Mouse (Mus musculus): ENCODE data around the gene Nlrp6. TPM values are rescaled to one million over a fixed set of nuclear protein-coding genes. Genes with fewer than 3 reads are reported as not detected.
"Not testable (repeated sequence)": the region's sequence is repeated elsewhere in the genome, so short reads cannot be mapped to it uniquely, and the experiment has no call there.

Nlrp6 gene
- polyA plus RNA-seq, 2 experiments = 2.6 to 6.3 TPM

DNA sequence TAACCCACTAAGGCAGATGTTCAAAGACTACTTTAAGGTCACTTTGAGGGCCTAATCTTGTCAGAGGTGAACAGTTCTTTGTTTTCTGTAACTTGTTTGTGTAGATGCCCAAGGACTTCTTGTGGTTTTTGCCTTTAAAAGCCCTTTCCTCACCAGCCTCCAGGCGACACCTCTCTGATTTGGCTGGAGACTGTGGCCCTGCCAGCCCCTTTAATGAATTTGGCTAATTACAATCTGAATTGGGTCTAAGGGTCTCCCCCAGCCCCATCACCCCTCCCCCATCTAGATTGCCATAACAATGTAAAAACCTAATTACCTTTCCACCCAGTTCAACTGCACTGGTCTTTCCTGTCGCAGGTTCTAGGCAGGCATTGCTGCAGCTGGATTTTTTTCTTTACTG lies 42.0 kb downstream of the Nlrp6 start:
- 69% methylated on average over 2 of the region's 2 CpGs for WGBS (ENCODE audit: insufficient replicate concordance)
- Histone ChIP-seq H3K27ac (no peak overlapping the region), H3K4me3 (ENCODE audit: insufficient read depth in 1 of 2, low read depth in 2 of 2, low read length in 2 of 2) (no peak overlapping the region), H3K9me3 (ENCODE audit: control insufficient read depth, low read length) (no peaks in the 10 kb centered on the region), H3K4me1 (replicated peaks; ENCODE audit: control insufficient read depth in 2 of 2, insufficient read depth in 2 of 2, low read length in 1 of 2) (peaks cover 0 to 3% of the 10 kb centered on the region in 2 experiments; a peak in 2 of 4 replicates), H3K4me2 (ENCODE audit: low read depth) (no peak overlapping the region), H3K27me3 (ENCODE audit: control insufficient read depth, insufficient read depth, low read length) (no peaks in the 10 kb centered on the region), H3K36me3 (replicated peaks; ENCODE audit: control insufficient read depth, insufficient read depth, low read depth) (no peaks in the 10 kb centered on the region), H3K9ac (replicated peaks) (no peak overlapping the region)
- TF ChIP-seq EP300 (IDR thresholded peaks at IDR 0.05; ENCODE audit: low read depth) = no peak
- no peak for TF ChIP-seq CTCF (IDR thresholded peaks at IDR 0.05; ENCODE audit: low read depth)
- DNase-seq (ENCODE audit: low read depth in 3 of 3, low spot score in 3 of 3) (no peak), ATAC-seq (ENCODE audit: insufficient read depth) (no peak)

DNA sequence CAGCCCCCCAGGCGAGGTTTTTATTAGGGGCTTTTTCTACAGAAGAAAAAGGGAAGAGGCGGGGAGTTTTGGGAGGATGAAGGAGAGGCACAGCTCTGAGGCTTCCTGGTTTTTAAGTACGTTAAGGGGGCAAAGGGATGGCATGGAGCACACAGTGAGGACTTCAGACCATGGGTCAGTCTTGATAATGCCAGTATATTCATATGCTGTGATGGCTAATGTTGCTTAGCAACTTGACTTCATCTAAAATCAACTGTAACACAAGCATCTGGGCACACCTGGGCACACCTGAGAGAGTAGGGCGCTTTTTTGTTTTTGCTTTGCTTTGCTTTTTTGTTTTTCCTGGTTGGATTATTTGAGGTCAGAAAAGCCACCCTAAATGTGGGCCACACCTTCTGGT lies 46.2 kb downstream of the Nlrp6 start, which contains the start of gene Ifitm1:
Gene Ifitm1 (plus strand): TSS at position 301 of the 400 bp plus-strand sequence.
- no peak within 1 kb of the TSS for H3K4me2 ChIP-seq (ENCODE audit: low read depth)
- H3K36me3 ChIP-seq (replicated peaks; ENCODE audit: control insufficient read depth, insufficient read depth, low read depth) = no peaks in the 10 kb centered on the region
- no peak within 1 kb of the TSS for H3K9ac ChIP-seq (replicated peaks)
- H3K27ac ChIP-seq = no peak within 1 kb of the TSS
- no peak within 1 kb of the TSS for H3K4me3 ChIP-seq (ENCODE audit: insufficient read depth in 1 of 2, low read depth in 2 of 2, low read length in 2 of 2)
- H3K27me3 ChIP-seq (ENCODE audit: control insufficient read depth, insufficient read depth, low read length) = no peaks in the 10 kb centered on the region
- H3K9me3 ChIP-seq (ENCODE audit: control insufficient read depth, low read length) = no peaks in the 10 kb centered on the region
- DNase-seq (ENCODE audit: low read depth in 3 of 3, low spot score in 3 of 3) (no peak), ATAC-seq (ENCODE audit: insufficient read depth) (no peak)
- WGBS (ENCODE audit: insufficient replicate concordance) = 54% methylated on average over 4 of the region's 4 CpGs
- TF ChIP-seq CTCF (IDR thresholded peaks at IDR 0.05; ENCODE audit: low read depth) (no peak), EP300 (IDR thresholded peaks at IDR 0.05; ENCODE audit: low read depth) (no peak)
- H3K4me1 ChIP-seq (replicated peaks; ENCODE audit: control insufficient read depth in 2 of 2, insufficient read depth in 2 of 2, low read length in 1 of 2) = peaks cover 0 to 22% of the 10 kb centered on the region in 2 experiments; a peak in 2 of 4 replicates

GRCm38 (mm10) chr7:140967862-140968591 lies 47.3 kb downstream of the Nlrp6 start:
- H3K4me3 ChIP-seq (ENCODE audit: insufficient read depth in 1 of 2, low read depth in 2 of 2, low read length in 2 of 2) = no peak overlapping the region
- no peak overlapping the region for H3K27ac ChIP-seq
- H3K36me3 ChIP-seq (replicated peaks; ENCODE audit: control insufficient read depth, insufficient read depth, low read depth) = no peaks in the 10 kb centered on the region
- no peak overlapping the region for H3K9ac ChIP-seq (replicated peaks)
- H3K27me3 ChIP-seq (ENCODE audit: control insufficient read depth, insufficient read depth, low read length) = no peaks in the 10 kb centered on the region
- H3K9me3 ChIP-seq (ENCODE audit: control insufficient read depth, low read length) = no peaks in the 10 kb centered on the region
- no peak for DNase-seq (ENCODE audit: low read depth in 3 of 3, low spot score in 3 of 3)
- no peak overlapping the region for H3K4me2 ChIP-seq (ENCODE audit: low read depth)
- WGBS (ENCODE audit: insufficient replicate concordance) = 16% methylated on average over 14 of the region's 14 CpGs
- ATAC-seq (ENCODE audit: insufficient read depth) = no peak
- peaks cover 0 to 22% of the 10 kb centered on the region in 2 experiments; a peak in 2 of 4 replicates for H3K4me1 ChIP-seq (replicated peaks; ENCODE audit: control insufficient read depth in 2 of 2, insufficient read depth in 2 of 2, low read length in 1 of 2)
- TF ChIP-seq CTCF (IDR thresholded peaks at IDR 0.05; ENCODE audit: low read depth) = no peak
- TF ChIP-seq EP300 (IDR thresholded peaks at IDR 0.05; ENCODE audit: low read depth) = no peak

- H3K4me1 ChIP-seq (replicated peaks; ENCODE audit: control insufficient read depth in 2 of 2, insufficient read depth in 2 of 2, low read length in 1 of 2) = peaks cover 0 to 22% of the 10 kb centered on the region in 2 experiments; a peak in 2 of 4 replicates
- not testable (repeated sequence) for H3K9me3 ChIP-seq (ENCODE audit: control insufficient read depth, low read length); DNase-seq (ENCODE audit: low read depth in 3 of 3, low spot score in 3 of 3); H3K27me3 ChIP-seq (ENCODE audit: control insufficient read depth, insufficient read depth, low read length); H3K4me3 ChIP-seq (ENCODE audit: insufficient read depth in 1 of 2, low read depth in 2 of 2, low read length in 2 of 2); H3K9ac ChIP-seq (replicated peaks); H3K36me3 ChIP-seq (replicated peaks; ENCODE audit: control insufficient read depth, insufficient read depth, low read depth); H3K27ac ChIP-seq; H3K4me2 ChIP-seq (ENCODE audit: low read depth); ATAC-seq (ENCODE audit: insufficient read depth)
- WGBS (ENCODE audit: insufficient replicate concordance) = 20% methylated on average over 3 of the region's 3 CpGs
Observed at GRCm38 (mm10) chr7:140968710-140969109, 48.0 kb downstream of the Nlrp6 start.

- peaks cover 0 to 26% of the 10 kb centered on the region in 2 experiments; a peak in 2 of 4 replicates for H3K4me1 ChIP-seq (replicated peaks; ENCODE audit: control insufficient read depth in 2 of 2, insufficient read depth in 2 of 2, low read length in 1 of 2)
- 37% methylated on average over 7 of the region's 7 CpGs for WGBS (ENCODE audit: insufficient replicate concordance)
- no peak overlapping the region for H3K4me3 ChIP-seq (ENCODE audit: insufficient read depth in 1 of 2, low read depth in 2 of 2, low read length in 2 of 2)
- DNase-seq (ENCODE audit: low read depth in 3 of 3, low spot score in 3 of 3) (no peak), ATAC-seq (ENCODE audit: insufficient read depth) (peak; percentile 13; the same call in 1 of the 2 replicates)
- H3K36me3 ChIP-seq (replicated peaks; ENCODE audit: control insufficient read depth, insufficient read depth, low read depth) = no peaks in the 10 kb centered on the region
- H3K27ac ChIP-seq = no peak overlapping the region
- no peak overlapping the region for H3K4me2 ChIP-seq (ENCODE audit: low read depth)
- H3K27me3 ChIP-seq (ENCODE audit: control insufficient read depth, insufficient read depth, low read length) = no peaks in the 10 kb centered on the region
- H3K9me3 ChIP-seq (ENCODE audit: control insufficient read depth, low read length) = no peaks in the 10 kb centered on the region
- TF ChIP-seq CTCF (IDR thresholded peaks at IDR 0.05; ENCODE audit: low read depth) (no peak), EP300 (IDR thresholded peaks at IDR 0.05; ENCODE audit: low read depth) (no peak)
- H3K9ac ChIP-seq (replicated peaks) = no peak overlapping the region
Observed at GRCm38 (mm10) chr7:140970931-140971330, 50.2 kb downstream of the Nlrp6 start.

All from liver, embryonic 14.5 days (tissue).